Mouse (Mus musculus) heart, adult 2 months (tissue): ENCODE measurements around the gene Etnk2. TPM values are rescaled to one million over a fixed set of nuclear protein-coding genes. Genes with fewer than 3 reads are reported as not detected.

Experiments
- DNase-seq, 2 experiments: peaks; one replicate each; pipeline ENCODE4 v3.0.0; 2021
- H3K27ac ChIP-seq: fragments of 200-600 bp; 2 replicates; pipeline ENCODE4 v1.8.1; 2022
- H3K27me3 ChIP-seq: fragments of 200-500 bp; 2 replicates; pipeline ENCODE4 v1.6.1; 2012; ENCODE audit warnings: mild to moderate bottlenecking, low read length, inconsistent platforms, mixed read lengths; ENCODE audit not compliant: control insufficient read depth, insufficient read depth
- H3K36me3 ChIP-seq: fragments of 200-500 bp; 2 replicates; pipeline ENCODE4 v1.6.1; 2012; ENCODE audit warnings: low read length, inconsistent platforms; ENCODE audit not compliant: control insufficient read depth, insufficient read depth
- H3K4me1 ChIP-seq: fragments of 200-500 bp; 2 replicates; pipeline ENCODE4 v1.6.1; 2011; ENCODE audit warnings: low read length; ENCODE audit not compliant: control insufficient read depth, insufficient read depth
- H3K4me3 ChIP-seq: fragments of 200-600 bp; 2 replicates; pipeline ENCODE4 v1.8.1; 2022
- H3K79me2 ChIP-seq: fragments of 200-500 bp; replicated peaks from 2 replicates; pipeline ENCODE4 v1.6.1; 2012; ENCODE audit warnings: mild to moderate bottlenecking, inconsistent platforms, low read length, moderate library complexity, mixed read lengths; ENCODE audit not compliant: control insufficient read depth, insufficient read depth
- H3K9ac ChIP-seq: fragments of 200-500 bp; 2 replicates; pipeline ENCODE4 v1.6.1; 2012; ENCODE audit warnings: low read depth, mild to moderate bottlenecking, control low read depth, inconsistent platforms, low read length, mixed read lengths
- CTCF ChIP-seq: fragments of 200-600 bp; IDR thresholded peaks from 2 replicates; pipeline ENCODE4 v1.8.1; 2022; ENCODE audit warnings: antibody characterized with exemption, mild to moderate bottlenecking, moderate library complexity
- EP300 ChIP-seq: fragments of 200-500 bp; IDR thresholded peaks from 2 replicates; pipeline ENCODE4 v1.6.1; 2011; ENCODE audit warnings: low read depth, low read length, control low read depth; ENCODE audit not compliant: insufficient read depth
- POLR2A ChIP-seq: fragments of 200-500 bp; IDR thresholded peaks from 2 replicates; pipeline ENCODE4 v1.6.1; 2011; ENCODE audit warnings: mild to moderate bottlenecking, low read depth, low read length, control low read depth; ENCODE audit not compliant: insufficient read depth
- WGBS: fragments of 180-500 bp; shearing (Covaris S2); methylation state at CpG from one replicate; pipeline ENCODE4 v1.1.7; 2018; 5-methylcytosine and 5-hydroxymethylcytosine counted together
- intact Hi-C: fragments of 180-260 bp; cut with DNase I; formaldehyde crosslinking; loops from one replicate; pipeline ENCODE4 v1.15.1; 2025
- polyA plus RNA-seq: library from polyadenylated mRNA; depleted of rRNA; stranded (reverse); fragments of >200 nt; gene quantifications from 2 replicates; pipeline ENCODE4 v1.2.3, GENCODE M21; 2012
- total RNA-seq, 2 experiments: library from RNA; stranded (reverse); gene quantifications; 2 replicates each; pipeline ENCODE4 v1.2.3; 2021

The Etnk2 gene
- total and polyA plus RNA-seq, 3 experiments, result 0.29 to 0.93 (median 0.84) TPM

DNA sequence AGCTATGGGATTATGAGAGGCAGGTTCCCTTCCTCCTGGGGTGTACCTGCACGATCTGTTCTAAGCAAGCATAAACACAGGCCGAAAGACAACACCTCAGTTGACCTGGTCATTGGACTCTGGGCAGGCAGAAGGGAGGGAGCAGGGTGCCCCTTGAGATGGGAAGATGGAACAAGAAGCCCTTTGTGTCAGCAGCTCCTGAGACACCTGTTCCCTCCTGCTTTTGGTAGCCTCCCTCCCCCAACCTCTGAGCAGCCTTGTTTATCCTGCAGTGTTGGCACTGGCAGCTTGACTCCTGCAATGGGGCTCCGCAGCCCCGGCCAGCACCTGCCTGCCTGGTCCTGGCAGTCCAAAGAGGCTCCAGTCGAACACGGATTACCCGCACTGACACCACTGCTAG lies 51.7 kb downstream of the Etnk2 start:
- intact Hi-C loops, result no loop called here
- Histone ChIP-seq H3K79me2 (peaks cover 9% of the 10 kb centered on the region), H3K4me1 (peaks cover 48% of the 10 kb centered on the region), H3K36me3 (no peaks in the 10 kb centered on the region), H3K9ac (no peak overlapping the region), H3K27ac (no peak overlapping the region; the same call in 1 of the 2 replicates), H3K4me3 (no peak overlapping the region), H3K27me3 (no peaks in the 10 kb centered on the region)
- no peak for DNase-seq
- TF ChIP-seq POLR2A (no peak), CTCF (no peak), EP300 (no peak)
- 81% methylated on average over 7 of the region's 7 CpGs for WGBS

GRCm38 (mm10) chr1:133415505-133415904 lies 52.1 kb downstream of the Etnk2 start:
- no peak overlapping the region for H3K4me3 ChIP-seq
- no peak for TF ChIP-seq EP300
- no peak for TF ChIP-seq CTCF
- TF ChIP-seq POLR2A, result no peak
- DNase-seq, result no peak
- no peaks in the 10 kb centered on the region for H3K27me3 ChIP-seq
- peaks cover 47% of the 10 kb centered on the region for H3K4me1 ChIP-seq
- peaks cover 7% of the 10 kb centered on the region for H3K79me2 ChIP-seq
- no peak overlapping the region for H3K9ac ChIP-seq
- 66% methylated on average over 6 of the region's 6 CpGs for WGBS
- H3K36me3 ChIP-seq, result no peaks in the 10 kb centered on the region
- intact Hi-C loops, result no loop called here
- H3K27ac ChIP-seq, result no peak overlapping the region

GRCm38 (mm10) chr1:133416472-133416871 lies 53.1 kb downstream of the Etnk2 start:
- no peaks in the 10 kb centered on the region for H3K36me3 ChIP-seq
- TF ChIP-seq POLR2A (no peak), CTCF (no peak), EP300 (no peak)
- H3K4me1 ChIP-seq, result peaks cover 50% of the 10 kb centered on the region
- no peak overlapping the region for H3K27ac ChIP-seq
- H3K9ac ChIP-seq, result no peak overlapping the region
- H3K4me3 ChIP-seq, result no peak overlapping the region
- no peaks in the 10 kb centered on the region for H3K27me3 ChIP-seq
- H3K79me2 ChIP-seq, result peaks cover 7% of the 10 kb centered on the region
- intact Hi-C loops, result no loop called here
- 77% methylated on average over 7 of the region's 7 CpGs for WGBS
- DNase-seq, result no peak

DNA sequence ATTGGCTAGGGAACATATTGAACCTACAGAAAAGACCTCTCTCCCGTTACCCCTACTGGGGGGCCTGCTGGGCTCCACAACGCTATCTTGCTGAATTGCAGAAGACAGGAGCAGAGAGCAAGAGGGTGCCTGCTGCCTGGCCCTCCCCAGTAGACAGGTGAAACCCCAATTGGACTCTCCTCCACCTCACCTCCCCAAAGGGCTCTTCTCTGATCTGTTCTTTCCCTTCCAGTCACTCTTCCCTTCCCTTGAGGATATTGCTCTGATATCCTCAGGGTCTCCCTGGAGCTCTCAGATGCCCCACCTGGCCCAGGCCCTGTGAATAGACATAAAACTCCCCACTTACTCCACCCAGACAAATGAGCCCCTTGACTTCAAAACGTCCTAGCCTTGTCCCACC lies 53.7 kb downstream of the Etnk2 start:
- H3K4me1 ChIP-seq, result peaks cover 47% of the 10 kb centered on the region
- H3K36me3 ChIP-seq, result no peaks in the 10 kb centered on the region
- no peaks in the 10 kb centered on the region for H3K27me3 ChIP-seq
- 73% methylated on average over 3 of the region's 3 CpGs for WGBS
- H3K9ac ChIP-seq, result no peak overlapping the region
- H3K27ac ChIP-seq, result no peak overlapping the region; the same call in 1 of the 2 replicates
- DNase-seq, result no peak
- peaks cover 7% of the 10 kb centered on the region for H3K79me2 ChIP-seq
- no peak for TF ChIP-seq POLR2A
- TF ChIP-seq EP300, result no peak
- TF ChIP-seq CTCF, result no peak
- intact Hi-C loops, result no loop called here
- no peak overlapping the region for H3K4me3 ChIP-seq

DNA sequence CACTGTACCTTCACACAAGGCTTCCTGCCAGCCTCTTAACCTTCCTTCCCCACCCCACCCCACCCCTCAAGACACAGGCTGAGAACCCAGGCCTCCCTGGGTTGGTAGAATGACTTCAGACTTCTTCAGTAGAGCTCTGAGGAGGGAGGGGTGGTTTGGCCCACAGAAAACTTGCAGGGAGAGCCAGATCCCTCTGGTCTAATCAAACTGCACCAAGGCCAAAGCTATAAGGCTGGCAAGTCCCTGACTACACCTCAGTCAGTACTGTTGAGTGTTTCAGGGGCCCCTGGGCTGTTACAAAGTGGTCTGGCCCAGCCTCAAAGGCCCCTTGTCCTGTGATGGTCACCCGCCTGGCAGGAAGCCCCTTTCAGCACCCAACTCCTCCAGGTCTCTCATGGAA lies 54.2 kb downstream of the Etnk2 start:
- peak overlapping the region; percentile 62 for H3K4me3 ChIP-seq
- H3K4me1 ChIP-seq, result peaks cover 46% of the 10 kb centered on the region
- H3K9ac ChIP-seq, result no peak overlapping the region
- peak overlapping the region; percentile 95 for H3K27ac ChIP-seq
- no peaks in the 10 kb centered on the region for H3K27me3 ChIP-seq
- H3K79me2 ChIP-seq, result peaks cover 7% of the 10 kb centered on the region
- TF ChIP-seq CTCF, result no peak
- no peak for TF ChIP-seq EP300
- no peak for TF ChIP-seq POLR2A
- intact Hi-C loops, result no loop called here
- no peaks in the 10 kb centered on the region for H3K36me3 ChIP-seq
- DNase-seq, result no peak
- WGBS, result 31% methylated on average over 1 of the region's 1 CpGs

DNA sequence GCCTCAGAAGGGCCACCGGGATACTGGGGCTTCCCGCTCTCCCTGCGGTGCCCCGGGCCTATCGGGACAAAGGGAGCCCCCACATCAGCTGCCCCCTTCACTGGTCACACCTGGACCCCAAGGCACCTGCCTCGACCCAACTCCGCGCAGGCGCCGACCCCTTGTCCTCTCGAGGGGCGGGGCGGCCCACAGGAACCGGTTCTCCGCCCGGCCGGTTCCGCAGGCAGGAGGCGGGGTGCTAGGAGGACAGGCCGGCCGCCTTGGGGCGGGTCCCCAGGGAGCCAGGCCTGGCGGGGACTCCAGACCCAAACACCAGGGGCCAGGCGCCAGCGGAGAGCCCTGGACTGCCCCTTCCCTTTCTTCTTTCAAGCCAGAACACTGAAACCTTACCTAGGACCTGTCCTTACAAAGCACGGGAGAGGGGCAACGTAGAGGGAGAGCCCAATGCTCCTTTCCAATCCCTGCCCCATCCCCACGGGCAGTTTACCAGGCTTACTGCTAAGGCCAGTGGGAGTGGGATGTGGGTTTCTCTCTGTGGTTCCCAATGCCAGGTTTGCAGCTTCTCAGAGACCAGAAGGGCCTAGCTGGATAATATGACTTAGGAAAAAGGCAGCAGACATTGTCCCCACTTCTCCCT lies 54.9 kb downstream of the Etnk2 start:
- H3K9ac ChIP-seq, result peak overlapping the region; percentile 77
- 9% methylated on average over 28 of the region's 28 CpGs for WGBS
- intact Hi-C loops, result loop anchor here (1.0 kb wide), 1 partner anchor 33 kb away; no protein-coding TSS in a partner anchor
- peak; percentile 91 to 92 for DNase-seq
- H3K36me3 ChIP-seq, result no peaks in the 10 kb centered on the region
- peaks cover 41% of the 10 kb centered on the region for H3K4me1 ChIP-seq
- peak overlapping the region; percentile 62 for H3K4me3 ChIP-seq
- peaks cover 7% of the 10 kb centered on the region for H3K79me2 ChIP-seq
- 0 out of 2 replicates have a peak, but pooled peaks have one; percentile 30 for TF ChIP-seq EP300
- 0 out of 2 replicates have a peak, but pooled peaks have one; percentile 32 for TF ChIP-seq CTCF
- TF ChIP-seq POLR2A, result peak; percentile 50; the same call in 1 of the 2 replicates
- H3K27ac ChIP-seq, result peak overlapping the region; percentile 95
- H3K27me3 ChIP-seq, result no peaks in the 10 kb centered on the region
